Mouse (Mus musculus): Measurements from ENCODE around the gene Mgmt. TPM values are rescaled to one million over a fixed set of nuclear protein-coding genes. Genes with fewer than 3 reads are reported as not detected.

Mgmt gene
- polyA plus RNA-seq, 1 experiment from 2014 or later = 4.8 TPM

- Histone ChIP-seq H3K27ac (no peak overlapping the region), H3K9me3 (no peaks in the 10 kb centered on the region), H3K36me3 (no peaks in the 10 kb centered on the region), H3K4me1 (replicated peaks) (peaks cover 8% of the 10 kb centered on the region; the same call in 1 of the 2 replicates), H3K4me3 (no peak overlapping the region), H3K27me3 (ENCODE audit: insufficient read depth, poor library complexity, severe bottlenecking) (no peaks in the 10 kb centered on the region)
- DNase-seq (ENCODE audit: low spot score) = no peak
- WGBS = 92% methylated on average over 12 of the region's 12 CpGs
These were observed 26.8 kb downstream of the Mgmt start for GRCm38 (mm10) chr7:136920976-136921755.

GRCm38 (mm10) chr7:136922230-136922629, 27.8 kb downstream of the Mgmt start:
- WGBS = 82% methylated on average over 6 of the region's 6 CpGs
- Histone ChIP-seq H3K4me1 (replicated peaks) (peaks cover 8% of the 10 kb centered on the region; the same call in 1 of the 2 replicates), H3K27me3 (ENCODE audit: insufficient read depth, poor library complexity, severe bottlenecking) (no peaks in the 10 kb centered on the region), H3K9me3 (no peaks in the 10 kb centered on the region), H3K27ac (no peak overlapping the region), H3K36me3 (no peaks in the 10 kb centered on the region), H3K4me3 (no peak overlapping the region)
- DNase-seq (ENCODE audit: low spot score) = no peak

GRCm38 (mm10) chr7:136924610-136925260, 30.3 kb downstream of the Mgmt start:
- 79% methylated on average over 18 of the region's 18 CpGs for WGBS
- H3K4me1 ChIP-seq (replicated peaks) = peaks cover 13% of the 10 kb centered on the region
- H3K27ac ChIP-seq = peak overlapping the region; percentile 29; the same call in 1 of the 2 replicates
- H3K27me3 ChIP-seq (ENCODE audit: insufficient read depth, poor library complexity, severe bottlenecking) = no peaks in the 10 kb centered on the region
- H3K36me3 ChIP-seq = no peaks in the 10 kb centered on the region
- DNase-seq (ENCODE audit: low spot score) = no peak
- no peaks in the 10 kb centered on the region for H3K9me3 ChIP-seq
- H3K4me3 ChIP-seq = no peak overlapping the region

- H3K4me3 ChIP-seq = no peak overlapping the region
- WGBS = 75% methylated on average over 9 of the region's 9 CpGs
These were observed 31.8 kb downstream of the Mgmt start for GRCm38 (mm10) chr7:136926178-136926577.

GRCm38 (mm10) chr7:136930451-136930850, 36.0 kb downstream of the Mgmt start:
- DNase-seq (ENCODE audit: low spot score) = no peak
- H3K4me3 ChIP-seq = no peak overlapping the region
- peaks cover 9% of the 10 kb centered on the region for H3K4me1 ChIP-seq (replicated peaks)
- H3K9me3 ChIP-seq = no peaks in the 10 kb centered on the region
- H3K36me3 ChIP-seq = no peaks in the 10 kb centered on the region
- 82% methylated on average over 3 of the region's 3 CpGs for WGBS
- no peak overlapping the region for H3K27ac ChIP-seq
- no peaks in the 10 kb centered on the region for H3K27me3 ChIP-seq (ENCODE audit: insufficient read depth, poor library complexity, severe bottlenecking)

More at GRCm38 (mm10) chr7:136926178-136926577, 31.8 kb downstream of the Mgmt start:
- no peaks in the 10 kb centered on the region for H3K27me3 ChIP-seq (ENCODE audit: insufficient read depth, poor library complexity, severe bottlenecking)
- no peak for DNase-seq (ENCODE audit: low spot score)
- H3K9me3 ChIP-seq = no peaks in the 10 kb centered on the region
- H3K36me3 ChIP-seq = no peaks in the 10 kb centered on the region
- no peak overlapping the region for H3K27ac ChIP-seq
- H3K4me1 ChIP-seq (replicated peaks) = peaks cover 13% of the 10 kb centered on the region

- WGBS = 88% methylated on average over 3 of the region's 3 CpGs
- no peaks in the 10 kb centered on the region for H3K9me3 ChIP-seq
- no peaks in the 10 kb centered on the region for H3K36me3 ChIP-seq
- peaks cover 8% of the 10 kb centered on the region for H3K4me1 ChIP-seq (replicated peaks)
- no peak for DNase-seq (ENCODE audit: low spot score)
- no peak overlapping the region for H3K4me3 ChIP-seq
- H3K27me3 ChIP-seq (ENCODE audit: insufficient read depth, poor library complexity, severe bottlenecking) = no peaks in the 10 kb centered on the region
- no peak overlapping the region for H3K27ac ChIP-seq
These were observed 39.0 kb downstream of the Mgmt start for GRCm38 (mm10) chr7:136933367-136933766.

GRCm38 (mm10) chr7:136934336-136934735, 39.9 kb downstream of the Mgmt start:
- H3K36me3 ChIP-seq = no peaks in the 10 kb centered on the region
- WGBS = 73% methylated on average over 5 of the region's 5 CpGs

GRCm38 (mm10) chr7:136934784-136935183, 40.4 kb downstream of the Mgmt start:
- Histone ChIP-seq H3K36me3 (no peaks in the 10 kb centered on the region), H3K9me3 (no peaks in the 10 kb centered on the region), H3K4me1 (replicated peaks) (peaks cover 3% of the 10 kb centered on the region; the same call in 1 of the 2 replicates), H3K27me3 (ENCODE audit: insufficient read depth, poor library complexity, severe bottlenecking) (no peaks in the 10 kb centered on the region), H3K4me3 (no peak overlapping the region), H3K27ac (no peak overlapping the region)
- no peak for DNase-seq (ENCODE audit: low spot score)
- WGBS = 78% methylated on average over 7 of the region's 7 CpGs

More at GRCm38 (mm10) chr7:136934336-136934735, 39.9 kb downstream of the Mgmt start:
- Histone ChIP-seq H3K27ac (no peak overlapping the region; the same call in 1 of the 2 replicates), H3K27me3 (ENCODE audit: insufficient read depth, poor library complexity, severe bottlenecking) (no peaks in the 10 kb centered on the region), H3K4me3 (no peak overlapping the region), H3K9me3 (no peaks in the 10 kb centered on the region), H3K4me1 (replicated peaks) (peaks cover 3% of the 10 kb centered on the region; the same call in 1 of the 2 replicates)
- DNase-seq (ENCODE audit: low spot score) = no peak

GRCm38 (mm10) chr7:136938371-136938770, 44.0 kb downstream of the Mgmt start:
- H3K27me3 ChIP-seq (ENCODE audit: insufficient read depth, poor library complexity, severe bottlenecking) = no peaks in the 10 kb centered on the region
- WGBS = 91% methylated on average over 4 of the region's 4 CpGs
- H3K36me3 ChIP-seq = no peaks in the 10 kb centered on the region
- no peak overlapping the region for H3K27ac ChIP-seq
- H3K9me3 ChIP-seq = no peaks in the 10 kb centered on the region
- no peak for DNase-seq (ENCODE audit: low spot score)
- H3K4me1 ChIP-seq (replicated peaks) = peaks cover 3% of the 10 kb centered on the region; the same call in 1 of the 2 replicates
- no peak overlapping the region for H3K4me3 ChIP-seq

- Histone ChIP-seq H3K27me3 (ENCODE audit: insufficient read depth, poor library complexity, severe bottlenecking) (no peaks in the 10 kb centered on the region), H3K4me1 (replicated peaks) (peaks cover 5% of the 10 kb centered on the region; the same call in 1 of the 2 replicates), H3K9me3 (no peaks in the 10 kb centered on the region), H3K27ac (no peak overlapping the region), H3K4me3 (no peak overlapping the region), H3K36me3 (no peaks in the 10 kb centered on the region)
- DNase-seq (ENCODE audit: low spot score) = no peak
- 96% methylated on average over 2 of the region's 2 CpGs for WGBS
These were observed 48.0 kb downstream of the Mgmt start for GRCm38 (mm10) chr7:136942414-136942813.

- Histone ChIP-seq H3K27me3 (ENCODE audit: insufficient read depth, poor library complexity, severe bottlenecking) (no peaks in the 10 kb centered on the region), H3K4me1 (replicated peaks) (peaks cover 16% of the 10 kb centered on the region), H3K27ac (no peak overlapping the region), H3K9me3 (no peaks in the 10 kb centered on the region), H3K4me3 (no peak overlapping the region), H3K36me3 (no peaks in the 10 kb centered on the region)
- DNase-seq (ENCODE audit: low spot score) = no peak
- WGBS = 86% methylated on average over 5 of the region's 5 CpGs
These were observed 49.5 kb downstream of the Mgmt start for GRCm38 (mm10) chr7:136943886-136944285.

- Histone ChIP-seq H3K36me3 (no peaks in the 10 kb centered on the region), H3K27ac (no peak overlapping the region), H3K4me3 (no peak overlapping the region), H3K27me3 (ENCODE audit: insufficient read depth, poor library complexity, severe bottlenecking) (no peaks in the 10 kb centered on the region), H3K4me1 (replicated peaks) (peaks cover 22% of the 10 kb centered on the region), H3K9me3 (no peaks in the 10 kb centered on the region)
- no peak for DNase-seq (ENCODE audit: low spot score)
- WGBS = 71% methylated on average over 10 of the region's 10 CpGs
These were observed 51.3 kb downstream of the Mgmt start for GRCm38 (mm10) chr7:136945697-136946096.

GRCm38 (mm10) chr7:136946131-136946530, 51.7 kb downstream of the Mgmt start:
- Histone ChIP-seq H3K27me3 (ENCODE audit: insufficient read depth, poor library complexity, severe bottlenecking) (no peaks in the 10 kb centered on the region), H3K4me1 (replicated peaks) (peaks cover 22% of the 10 kb centered on the region)
- no peak for DNase-seq (ENCODE audit: low spot score)

More at GRCm38 (mm10) chr7:136946131-136946530, 51.7 kb downstream of the Mgmt start:
- WGBS = 84% methylated on average over 9 of the region's 9 CpGs
- no peak overlapping the region for H3K27ac ChIP-seq
- H3K4me3 ChIP-seq = no peak overlapping the region
- H3K9me3 ChIP-seq = no peaks in the 10 kb centered on the region
- no peaks in the 10 kb centered on the region for H3K36me3 ChIP-seq
